Mouse (Mus musculus) embryonic facial prominence, embryonic 11.5 days (tissue): ENCODE results near the gene Hoxa4. TPM values are rescaled to one million over a fixed set of nuclear protein-coding genes. Genes with fewer than 3 reads are reported as not detected.

Source experiments
- ATAC-seq: fragments of 200-750 bp; cut with Nextera tagmentation; replicated peaks from 2 replicates; pipeline ENCODE4 v1.8.0; 2017; ENCODE audit warnings: low read depth; ENCODE audit not compliant: insufficient number of reproducible peaks, low FRiP score, low TSS enrichment
- DNase-seq: peaks from one replicate; pipeline ENCODE4 v3.0.0-alpha.2; 2015; ENCODE audit warnings: low spot score
- H3K27ac ChIP-seq: fragments of 300-500 bp; sonication (generic); replicated peaks from 2 replicates; pipeline ENCODE4 v1.5.1; 2014; ENCODE audit warnings: mild to moderate bottlenecking, low read depth, low read length, control low read depth
- H3K27me3 ChIP-seq: fragments of 300-500 bp; sonication (generic); 2 replicates; pipeline ENCODE4 v1.6.1; 2014; ENCODE audit warnings: mild to moderate bottlenecking, low read length, moderate library complexity, mixed read lengths; ENCODE audit not compliant: control insufficient read depth, insufficient read depth
- H3K36me3 ChIP-seq: fragments of 300-500 bp; sonication (generic); replicated peaks from 2 replicates; pipeline ENCODE4 v1.6.1; 2014; ENCODE audit warnings: low read depth, mild to moderate bottlenecking, low read length, moderate library complexity, mixed read lengths; ENCODE audit not compliant: control insufficient read depth, insufficient read depth
- H3K4me1 ChIP-seq: fragments of 300-500 bp; sonication (generic); 2 replicates; pipeline ENCODE4 v1.6.1; 2014; ENCODE audit warnings: low read length, mixed read lengths; ENCODE audit not compliant: control insufficient read depth, insufficient read depth
- H3K4me2 ChIP-seq: fragments of 300-500 bp; sonication (generic); 2 replicates; pipeline ENCODE4 v1.6.1; 2014; ENCODE audit warnings: low read depth, mild to moderate bottlenecking, control low read depth, low read length, moderate library complexity
- H3K4me3 ChIP-seq: fragments of 300-500 bp; sonication (generic); 2 replicates; pipeline ENCODE4 v1.5.1; 2014; ENCODE audit warnings: low read depth, low read length, control low read depth
- H3K9ac ChIP-seq: fragments of 300-500 bp; sonication (generic); replicated peaks from 2 replicates; pipeline ENCODE4 v1.6.1; 2014; ENCODE audit warnings: mild to moderate bottlenecking, control low read depth, low read length
- H3K9me3 ChIP-seq: fragments of 300-500 bp; sonication (generic); replicated peaks from 2 replicates; pipeline ENCODE4 v1.6.1; 2016; ENCODE audit warnings: mild to moderate bottlenecking, low read length, inconsistent platforms, mixed read lengths; ENCODE audit not compliant: control insufficient read depth
- WGBS: fragments of 180-500 bp; shearing (Covaris S2); extraction: QIAGEN DNeasy Blood & Tissue Kit; methylation state at CpG from one replicate; pipeline ENCODE4 v1.1.7; 2014; 5-methylcytosine and 5-hydroxymethylcytosine counted together
- polyA plus RNA-seq: library from polyadenylated mRNA; unstranded; fragments of >200 nt; fragmentation: Nextera tagmentation; extraction: Ambion mirVana; gene quantifications from 2 replicates; pipeline ENCODE4 v1.2.1, GENCODE M21; 2014

Gene Hoxa4
- 0.31 and 0.34 TPM in 2 replicates for polyA plus RNA-seq

GRCm38 (mm10) chr6:52190906-52191810, at the start of gene Hoxa4:
Gene Hoxa4 (minus strand): TSS chr6:52191753.
- ATAC-seq (no peak), DNase-seq (no peak)
- H3K4me3 ChIP-seq: peak within 1 kb of the TSS; percentile 29
- no peaks in the 10 kb centered on the region for H3K9me3 ChIP-seq
- H3K4me1 ChIP-seq: peaks cover 2% of the 10 kb centered on the region; the same call in 1 of the 2 replicates
- peaks cover 89% of the 10 kb centered on the region for H3K27me3 ChIP-seq
- no peaks in the 10 kb centered on the region for H3K36me3 ChIP-seq
- peak within 1 kb of the TSS; percentile 49 for H3K4me2 ChIP-seq
- H3K9ac ChIP-seq: no peak within 1 kb of the TSS; the same call in 1 of the 2 replicates
- under 1% methylated on average over 68 of the region's 102 CpGs for WGBS
- no peak within 1 kb of the TSS for H3K27ac ChIP-seq

- H3K4me3 ChIP-seq: no peak overlapping the region
- H3K9me3 ChIP-seq: no peaks in the 10 kb centered on the region
- no peak for ATAC-seq
- H3K36me3 ChIP-seq: no peaks in the 10 kb centered on the region
- no peak overlapping the region for H3K9ac ChIP-seq
- H3K27ac ChIP-seq: no peak overlapping the region
- H3K4me2 ChIP-seq: no peak overlapping the region
- WGBS: 3% methylated on average over 9 of the region's 9 CpGs
- H3K27me3 ChIP-seq: peaks cover 91% of the 10 kb centered on the region
- 0 out of 2 replicates have a peak, but pooled peaks cover 3% of the 10 kb centered on the region for H3K4me1 ChIP-seq
- DNase-seq: no peak
These were observed 49.6 kb upstream of the Hoxa4 start for GRCm38 (mm10) chr6:52241001-52241621.

- Histone ChIP-seq H3K4me1 (0 out of 2 replicates have a peak, but pooled peaks cover 3% of the 10 kb centered on the region), H3K9ac (no peak within 1 kb of the TSS), H3K27ac (no peak within 1 kb of the TSS), H3K36me3 (no peaks in the 10 kb centered on the region), H3K9me3 (no peaks in the 10 kb centered on the region), H3K4me2 (no peak within 1 kb of the TSS), H3K27me3 (peaks cover 91% of the 10 kb centered on the region), H3K4me3 (no peak within 1 kb of the TSS)
- ATAC-seq (no peak), DNase-seq (peak; percentile 93)
- WGBS: 1% methylated on average over 35 of the region's 35 CpGs
These were observed 48.9 kb upstream of the Hoxa4 start, which contains the start of gene Hoxa10 for GRCm38 (mm10) chr6:52240389-52241000. Gene Hoxa10 (minus strand): TSS chr6:52240854.

DNA sequence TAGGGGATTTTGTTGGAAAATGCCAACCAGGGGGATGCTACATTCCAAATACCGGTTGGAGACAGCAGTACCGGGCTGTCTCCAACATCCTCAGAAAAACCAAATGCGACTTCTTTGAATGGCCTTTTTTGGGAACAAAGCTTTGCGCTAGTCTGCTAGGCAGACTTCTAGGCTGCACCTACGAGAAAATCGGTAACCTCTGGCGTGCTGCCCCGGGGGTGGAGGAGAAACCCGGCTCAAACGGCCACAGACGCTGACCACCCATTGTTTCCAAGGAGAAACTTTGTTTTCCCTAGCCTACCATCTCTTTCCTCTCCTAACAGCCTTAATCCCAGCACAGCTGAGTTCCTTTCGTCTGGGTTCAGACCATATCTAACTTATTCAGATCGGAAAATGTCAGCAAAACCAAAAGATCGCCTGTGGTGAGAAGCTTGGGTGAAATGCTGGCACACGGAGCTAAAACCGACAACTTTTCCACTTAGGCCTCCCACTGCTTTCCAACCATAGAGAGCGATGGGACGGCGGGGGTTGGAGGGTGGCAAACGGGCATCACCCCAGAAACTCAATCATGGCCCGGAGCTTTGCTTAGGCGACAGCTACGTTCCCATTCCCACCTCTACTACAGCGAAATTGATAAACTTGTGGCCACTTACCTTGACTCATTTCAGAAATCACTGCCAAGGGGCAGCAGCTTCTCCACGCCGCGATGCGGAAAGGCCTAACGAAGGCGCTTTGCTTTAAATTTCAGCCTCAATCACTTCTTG, 48.3 kb upstream of the Hoxa4 start:
- 1% methylated on average over 30 of the region's 30 CpGs for WGBS

GRCm38 (mm10) chr6:52238976-52239375, 47.4 kb upstream of the Hoxa4 start:
- no peak overlapping the region for H3K4me3 ChIP-seq
- DNase-seq (no peak), ATAC-seq (no peak)
- no peak overlapping the region for H3K9ac ChIP-seq
- H3K4me2 ChIP-seq: no peak overlapping the region
- no peak overlapping the region for H3K27ac ChIP-seq
- 0 out of 2 replicates have a peak, but pooled peaks cover 3% of the 10 kb centered on the region for H3K4me1 ChIP-seq
- peaks cover 93% of the 10 kb centered on the region for H3K27me3 ChIP-seq
- 3% methylated on average over 7 of the region's 7 CpGs for WGBS
- H3K36me3 ChIP-seq: no peaks in the 10 kb centered on the region
- no peaks in the 10 kb centered on the region for H3K9me3 ChIP-seq

More for the DNA sequence above, 48.3 kb upstream of the Hoxa4 start:
- Histone ChIP-seq H3K27me3 (peaks cover 91% of the 10 kb centered on the region), H3K36me3 (no peaks in the 10 kb centered on the region), H3K9me3 (no peaks in the 10 kb centered on the region), H3K4me2 (no peak overlapping the region), H3K4me1 (0 out of 2 replicates have a peak, but pooled peaks cover 3% of the 10 kb centered on the region), H3K27ac (no peak overlapping the region), H3K4me3 (no peak overlapping the region), H3K9ac (no peak overlapping the region)
- DNase-seq (no peak), ATAC-seq (no peak)

GRCm38 (mm10) chr6:52238155-52238545, 46.6 kb upstream of the Hoxa4 start:
- Histone ChIP-seq H3K4me2 (no peak overlapping the region), H3K4me1 (0 out of 2 replicates have a peak, but pooled peaks cover 3% of the 10 kb centered on the region), H3K36me3 (no peaks in the 10 kb centered on the region), H3K9ac (no peak overlapping the region), H3K27me3 (peaks cover 93% of the 10 kb centered on the region), H3K27ac (no peak overlapping the region), H3K4me3 (no peak overlapping the region), H3K9me3 (no peaks in the 10 kb centered on the region)
- ATAC-seq (no peak), DNase-seq (no peak)
- 2% methylated on average over 7 of the region's 7 CpGs for WGBS

- no peak for ATAC-seq
- Histone ChIP-seq H3K4me2 (no peak overlapping the region), H3K9ac (no peak overlapping the region), H3K4me3 (no peak overlapping the region), H3K27ac (no peak overlapping the region), H3K36me3 (no peaks in the 10 kb centered on the region), H3K4me1 (0 out of 2 replicates have a peak, but pooled peaks cover 3% of the 10 kb centered on the region), H3K9me3 (no peaks in the 10 kb centered on the region), H3K27me3 (peaks cover 93% of the 10 kb centered on the region)
- DNase-seq: no peak
- WGBS: 6% methylated on average over 10 of the region's 10 CpGs
These were observed 46.0 kb upstream of the Hoxa4 start for GRCm38 (mm10) chr6:52237346-52238154.
